Mouse (Mus musculus): Measurements from ENCODE around the gene Ehmt2. TPM values are rescaled to one million over a fixed set of nuclear protein-coding genes. Genes with fewer than 3 reads are reported as not detected.
"Not testable (repeated sequence)": the region's sequence is repeated elsewhere in the genome, so short reads cannot be mapped to it uniquely, and the experiment has no call there.

Ehmt2 gene
- polyA plus RNA-seq, 2 experiments from 2014 or later = 21.8 to 30.5 TPM

- no peak for ATAC-seq
These were observed 56.6 kb downstream of the Ehmt2 start for GRCm38 (mm10) chr17:34954831-34955230.

DNA sequence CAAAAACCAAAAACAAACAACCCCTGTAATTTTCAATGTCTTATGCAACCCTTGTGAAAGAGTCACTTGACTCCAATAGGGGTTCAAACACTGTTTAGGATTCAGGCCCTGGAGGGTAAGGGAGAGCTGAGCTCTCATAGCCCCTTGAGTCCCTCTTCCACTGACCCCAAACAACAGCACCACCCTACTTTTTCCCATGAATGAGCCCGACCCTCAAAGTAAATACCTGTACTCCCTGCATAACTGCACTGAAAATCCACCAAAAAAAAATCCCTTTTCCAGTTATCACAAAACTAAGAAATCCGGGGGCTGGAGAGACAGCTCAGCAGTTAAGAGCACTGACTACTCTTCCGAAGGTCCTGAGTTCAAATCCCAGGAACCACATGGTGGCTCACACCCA, 57.6 kb downstream of the Ehmt2 start:
- no peak for ATAC-seq

- no peak for ATAC-seq
These were observed 58.1 kb downstream of the Ehmt2 start for GRCm38 (mm10) chr17:34956340-34956739.

- ATAC-seq = not testable (repeated sequence)
These were observed 59.0 kb downstream of the Ehmt2 start for GRCm38 (mm10) chr17:34957291-34957690.

- not testable (repeated sequence) for ATAC-seq
These were observed 59.7 kb downstream of the Ehmt2 start for GRCm38 (mm10) chr17:34957966-34958365.

DNA sequence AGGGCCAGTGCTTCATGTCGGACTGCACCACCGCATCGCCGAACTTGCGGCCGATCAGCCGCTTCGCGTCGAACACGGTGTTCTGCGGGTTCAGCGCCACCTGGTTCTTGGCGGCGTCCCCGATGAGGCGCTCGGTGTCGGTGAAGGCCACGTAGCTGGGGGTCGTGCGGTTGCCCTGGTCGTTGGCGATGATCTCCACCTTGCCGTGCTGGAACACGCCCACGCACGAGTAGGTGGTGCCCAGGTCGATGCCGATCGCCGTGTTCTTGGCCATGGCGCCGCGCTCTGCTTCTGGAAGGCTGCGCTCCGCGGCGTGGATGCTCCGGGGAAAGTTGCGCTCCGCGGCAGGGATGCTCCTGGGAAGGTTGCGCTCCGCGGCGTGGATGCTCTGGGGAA, 60.5 kb downstream of the Ehmt2 start:
- ATAC-seq = peak; percentile 12

DNA sequence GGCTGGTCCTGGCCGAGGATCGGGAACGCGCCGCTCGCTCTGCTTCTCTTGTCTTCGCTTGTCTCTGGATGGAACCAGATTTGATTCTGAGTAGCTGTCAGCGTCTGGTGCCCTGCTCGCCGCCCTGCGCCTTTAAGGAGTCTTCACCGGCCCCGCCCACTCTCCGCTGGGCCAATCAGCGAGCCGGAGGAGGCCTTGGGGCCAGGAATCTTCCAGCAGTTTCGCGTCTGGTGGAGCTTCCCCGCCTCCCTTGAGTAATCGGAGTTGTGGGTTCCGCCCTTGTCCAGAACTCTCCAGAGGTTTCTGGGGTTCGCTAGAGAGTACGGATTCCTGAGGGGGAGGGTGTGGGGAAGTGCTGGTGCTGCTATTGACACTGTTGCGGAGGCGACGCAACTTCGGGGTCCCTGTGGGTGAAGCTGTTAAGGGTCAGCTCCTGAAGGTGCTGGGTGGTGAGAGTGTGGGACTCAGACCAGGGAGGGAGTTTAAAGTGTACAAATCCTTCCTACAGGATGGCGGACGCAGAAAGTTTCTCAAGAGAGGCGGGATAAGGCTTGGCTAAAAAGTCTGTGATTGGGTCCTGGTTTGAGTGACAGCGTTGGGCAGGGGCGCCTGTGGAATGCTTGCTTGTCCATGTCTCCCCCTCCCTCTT, 61.0 kb downstream of the Ehmt2 start, which contains the start of gene Hspa1b:
Gene Hspa1b (minus strand): TSS at position 109 of the 649 bp plus-strand sequence.
- peak; percentile 90 for ATAC-seq

- peak; percentile 21 for ATAC-seq
These were observed 61.7 kb downstream of the Ehmt2 start for GRCm38 (mm10) chr17:34959881-34960515.

DNA sequence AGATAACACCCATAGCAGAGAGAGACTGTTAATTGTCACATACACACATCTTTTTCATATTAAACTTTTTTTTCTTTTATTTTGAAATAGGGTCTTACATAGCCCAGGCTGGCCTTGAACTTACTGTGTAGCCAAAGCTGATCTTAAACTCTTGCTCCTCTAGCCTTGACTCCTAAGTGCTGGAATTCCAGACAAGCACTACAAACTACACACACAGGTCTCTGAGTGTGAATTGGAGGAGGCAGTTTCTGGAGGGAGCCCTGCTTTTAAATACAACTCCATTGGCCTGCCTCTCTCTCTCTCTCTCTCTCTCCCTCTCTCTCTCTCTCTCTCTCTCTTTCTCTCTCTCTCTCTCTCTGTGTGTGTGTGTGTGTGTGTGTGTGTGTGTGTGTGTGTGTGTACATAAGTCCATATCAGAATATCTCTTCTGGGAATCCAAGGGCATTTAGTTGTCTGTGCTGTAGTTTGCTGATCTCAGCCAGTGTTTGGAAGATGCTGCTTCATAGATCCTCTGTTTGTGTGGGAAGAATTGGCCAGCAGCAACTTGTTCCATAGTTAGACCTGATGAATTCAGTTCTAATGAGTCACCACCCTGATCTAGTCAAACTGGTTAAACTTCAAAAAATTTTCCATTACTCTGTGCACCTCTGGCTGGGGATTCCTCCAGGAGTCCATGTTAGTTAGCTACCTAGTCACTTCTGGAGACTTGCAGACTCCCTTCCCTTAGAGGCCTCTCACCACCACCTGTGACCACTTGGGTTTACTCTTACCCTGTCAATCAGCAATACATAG, 62.6 kb downstream of the Ehmt2 start:
- ATAC-seq = no peak

DNA sequence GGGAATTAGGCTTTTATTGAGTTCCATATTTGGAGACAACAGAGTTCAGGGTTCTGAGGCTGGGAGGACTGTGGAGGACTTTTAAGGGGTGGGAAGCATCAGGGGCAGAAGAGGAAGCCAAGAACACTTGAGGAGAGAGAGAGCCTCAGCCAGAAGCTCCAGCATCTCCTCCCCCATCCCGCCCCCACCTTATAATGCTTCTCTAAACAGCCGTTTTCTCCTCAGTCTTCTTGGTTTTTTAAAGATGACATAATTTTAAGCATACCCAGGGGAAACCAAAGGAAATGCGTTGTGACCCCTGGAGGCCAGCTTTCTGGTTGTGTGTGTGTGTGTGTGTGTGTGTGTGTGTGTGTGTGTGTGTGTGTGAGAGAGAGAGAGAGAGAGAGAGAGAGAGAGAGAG, 63.9 kb downstream of the Ehmt2 start:
- ATAC-seq = no peak

- no peak for ATAC-seq
These were observed 64.6 kb downstream of the Ehmt2 start for GRCm38 (mm10) chr17:34962841-34963240.

Other genes starting within 250 kb of the Ehmt2 start
- not detected for gene Tnxb, start 227.9 kb upstream of the Ehmt2 start, polyA plus RNA-seq (2017; shearing (Covaris generic))
- not detected for gene C4b, start 154.6 kb upstream of the Ehmt2 start, polyA plus RNA-seq (2017; shearing (Covaris generic))
- not detected for gene Cyp21a1, start 93.9 kb upstream of the Ehmt2 start, polyA plus RNA-seq (2017; shearing (Covaris generic))
- 10 to 100 TPM; 24.4 to 46.0 TPM for gene Stk19, start 61.5 kb upstream of the Ehmt2 start, polyA plus RNA-seq (2017; shearing (Covaris generic))
- gene Dxo, start 61.5 kb upstream of the Ehmt2 start, polyA plus RNA-seq (2017; shearing (Covaris generic)) = 10 to 100 TPM; 28.8 to 33.4 TPM
- gene Skiv2l, start 48.3 kb upstream of the Ehmt2 start, polyA plus RNA-seq (2017; shearing (Covaris generic)) = 10 to 100 TPM; 26.8 to 44.1 TPM
- 10 to 100 TPM; 33.2 to 44.8 TPM for gene Nelfe, start 48.1 kb upstream of the Ehmt2 start, polyA plus RNA-seq (2017; shearing (Covaris generic))
- gene Cfb, start 36.0 kb upstream of the Ehmt2 start, polyA plus RNA-seq (2017; shearing (Covaris generic)) = under 1 TPM; 0.27 to 0.61 TPM
- not detected for gene Zbtb12, start 19.0 kb upstream of the Ehmt2 start, polyA plus RNA-seq (2017; shearing (Covaris generic))
- not detected for gene Gm20547, start 16.4 kb upstream of the Ehmt2 start, polyA plus RNA-seq (2017; shearing (Covaris generic))
- gene C2, start 204 bp upstream of the Ehmt2 start, polyA plus RNA-seq (2017; shearing (Covaris generic)) = 1 to 10 TPM; 1.1 to 2.5 TPM
- gene Slc44a4, start 16.0 kb downstream of the Ehmt2 start, polyA plus RNA-seq (2017; shearing (Covaris generic)) = not detected
- 10 to 100 TPM; 32.5 to 40.6 TPM for gene Neu1, start 32.8 kb downstream of the Ehmt2 start, polyA plus RNA-seq (2017; shearing (Covaris generic))
- 1 to 10 TPM in 1 of 2 experiments, under 1 TPM in 1; 0.84 to 3.7 TPM for gene Hspa1b, start 60.8 kb downstream of the Ehmt2 start, polyA plus RNA-seq (2017; shearing (Covaris generic))
- gene Gm20481, start 71.4 kb downstream of the Ehmt2 start, polyA plus RNA-seq (2017; shearing (Covaris generic)) = 1 to 10 TPM in 1 of 2 experiments, not detected in 1; 3.1 TPM
- 1 to 10 TPM in 1 of 2 experiments, not detected in 1; 1.1 TPM for gene Hspa1a, start 73.7 kb downstream of the Ehmt2 start, polyA plus RNA-seq (2017; shearing (Covaris generic))
- 1 to 10 TPM in 1 of 2 experiments, under 1 TPM in 1; 0.17 to 1.3 TPM for gene Hspa1l, start 74.2 kb downstream of the Ehmt2 start, polyA plus RNA-seq (2017; shearing (Covaris generic))
- 10 to 100 TPM; 51.4 to 54.8 TPM for gene Lsm2, start 83.4 kb downstream of the Ehmt2 start, polyA plus RNA-seq (2017; shearing (Covaris generic))
- gene Vars, start 102.5 kb downstream of the Ehmt2 start, polyA plus RNA-seq (2017; shearing (Covaris generic)) = 10 to 100 TPM; 28.4 to 31.6 TPM
- under 1 TPM; 0.12 to 0.14 TPM for gene Vwa7, start 118.1 kb downstream of the Ehmt2 start, polyA plus RNA-seq (2017; shearing (Covaris generic))
- 1 to 10 TPM; 2.7 to 2.8 TPM for gene Sapcd1, start 129.5 kb downstream of the Ehmt2 start, polyA plus RNA-seq (2017; shearing (Covaris generic))
- gene Msh5, start 148.3 kb downstream of the Ehmt2 start, polyA plus RNA-seq (2017; shearing (Covaris generic)) = 1 to 10 TPM; 1.8 to 2.5 TPM
- 100 to 1,000 TPM; 490 to 619 TPM for gene Clic1, start 151.5 kb downstream of the Ehmt2 start, polyA plus RNA-seq (2017; shearing (Covaris generic))
- gene Ddah2, start 160.6 kb downstream of the Ehmt2 start, polyA plus RNA-seq (2017; shearing (Covaris generic)) = 1 to 10 TPM; 1.1 to 6.3 TPM
- not detected for gene Ly6g6c, start 166.9 kb downstream of the Ehmt2 start, polyA plus RNA-seq (2017; shearing (Covaris generic))
- gene Mpig6b, start 167.7 kb downstream of the Ehmt2 start, polyA plus RNA-seq (2017; shearing (Covaris generic)) = not detected
- not detected for gene Ly6g6e, start 178.4 kb downstream of the Ehmt2 start, polyA plus RNA-seq (2017; shearing (Covaris generic))
- not detected for gene Ly6g6d, start 179.6 kb downstream of the Ehmt2 start, polyA plus RNA-seq (2017; shearing (Covaris generic))
- gene Ly6g6f, start 187.1 kb downstream of the Ehmt2 start, polyA plus RNA-seq (2017; shearing (Covaris generic)) = not detected
- gene Abhd16a, start 190.8 kb downstream of the Ehmt2 start, polyA plus RNA-seq (2017; shearing (Covaris generic)) = 10 to 100 TPM; 23.5 to 27.2 TPM
- gene Ly6g5c, start 209.8 kb downstream of the Ehmt2 start, polyA plus RNA-seq (2017; shearing (Covaris generic)) = not detected
- 1 to 10 TPM; 2.5 to 2.8 TPM for gene Ly6g5b, start 217.0 kb downstream of the Ehmt2 start, polyA plus RNA-seq (2017; shearing (Covaris generic))
- 10 to 100 TPM; 80.4 to 86.0 TPM for gene Gpank1, start 223.0 kb downstream of the Ehmt2 start, polyA plus RNA-seq (2017; shearing (Covaris generic))
- gene Csnk2b, start 223.6 kb downstream of the Ehmt2 start, polyA plus RNA-seq (2017; shearing (Covaris generic)) = 100 to 1,000 TPM; 243 to 284 TPM
- gene D17H6S53E, start 227.9 kb downstream of the Ehmt2 start, polyA plus RNA-seq (2017; shearing (Covaris generic)) = 10 to 100 TPM; 24.2 to 33.4 TPM
- under 1 TPM in 1 of 2 experiments, not detected in 1; 0.32 TPM for gene Apom, start 233.6 kb downstream of the Ehmt2 start, polyA plus RNA-seq (2017; shearing (Covaris generic))
- 10 to 100 TPM; 16.9 to 31.5 TPM for gene Bag6, start 236.7 kb downstream of the Ehmt2 start, polyA plus RNA-seq (2017; shearing (Covaris generic))